Mouse (Mus musculus): ENCODE measurements around the gene Tmem41b. TPM values are rescaled to one million over a fixed set of nuclear protein-coding genes. Genes with fewer than 3 reads are reported as not detected.
A peak's percentile ranks its signal among the peaks of the same experiment; 100 is the strongest.
"Not testable (repeated sequence)": the region's sequence is repeated elsewhere in the genome, so short reads cannot be mapped to it uniquely, and the experiment has no call there.

Tmem41b gene
- polyA plus RNA-seq, 1 experiment from 2014 or later = 63.7 TPM

GRCm38 (mm10) chr7:110005976-110006375, 19.2 kb upstream of the Tmem41b start:
- Histone ChIP-seq H3K4me2 (no peak overlapping the region), H3K4me3 (no peak overlapping the region), H3K9me3 (no peaks in the 10 kb centered on the region), H3K36me3 (no peaks in the 10 kb centered on the region), H3K27ac (replicated peaks) (no peak overlapping the region), H3K4me1 (replicated peaks) (peaks cover 6% of the 10 kb centered on the region), H3K9ac (no peak overlapping the region), H3K27me3 (no peaks in the 10 kb centered on the region)
- no peak for ATAC-seq (ENCODE audit: low read depth)

DNA sequence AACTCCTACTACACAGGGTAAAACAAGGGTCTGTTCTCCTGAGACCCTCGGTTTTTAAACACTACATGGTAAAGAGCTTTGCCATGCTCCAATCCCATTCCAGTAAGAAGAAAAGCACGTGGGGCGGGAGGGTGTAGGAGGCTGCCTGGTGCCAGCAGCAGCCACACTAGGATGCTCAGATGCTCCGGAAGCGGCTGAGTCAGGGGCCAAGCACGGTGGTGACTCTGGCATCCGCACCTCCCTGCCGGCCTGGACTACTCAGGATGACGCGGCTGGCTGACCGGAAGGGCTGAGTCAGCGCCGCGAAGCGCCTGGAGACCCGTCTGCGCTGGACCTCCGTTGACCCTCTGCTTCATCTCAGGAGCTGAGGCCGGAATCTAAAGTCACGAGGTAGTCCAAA, 16.2 kb upstream of the Tmem41b start:
- peak overlapping the region; percentile 15; the same call in 1 of the 2 replicates for H3K4me3 ChIP-seq
- ATAC-seq (ENCODE audit: low read depth) = peak; percentile 27; the same call in 1 of the 2 replicates
- 17% methylated on average over 20 of the region's 20 CpGs for WGBS

GRCm38 (mm10) chr7:110002092-110002491, 15.4 kb upstream of the Tmem41b start:
- Histone ChIP-seq H3K4me1 (replicated peaks) (peaks cover 6% of the 10 kb centered on the region), H3K27me3 (no peaks in the 10 kb centered on the region), H3K27ac (replicated peaks) (no peak overlapping the region), H3K36me3 (no peaks in the 10 kb centered on the region), H3K4me3 (no peak overlapping the region), H3K9me3 (no peaks in the 10 kb centered on the region), H3K4me2 (no peak overlapping the region), H3K9ac (no peak overlapping the region)
- no peak for ATAC-seq (ENCODE audit: low read depth)

More for the DNA sequence above, 16.2 kb upstream of the Tmem41b start:
- Histone ChIP-seq H3K36me3 (no peaks in the 10 kb centered on the region), H3K9ac (peak overlapping the region; percentile 58), H3K27ac (replicated peaks) (no peak overlapping the region), H3K27me3 (no peaks in the 10 kb centered on the region), H3K4me1 (replicated peaks) (peaks cover 6% of the 10 kb centered on the region), H3K9me3 (no peaks in the 10 kb centered on the region), H3K4me2 (peak overlapping the region; percentile 47)

DNA sequence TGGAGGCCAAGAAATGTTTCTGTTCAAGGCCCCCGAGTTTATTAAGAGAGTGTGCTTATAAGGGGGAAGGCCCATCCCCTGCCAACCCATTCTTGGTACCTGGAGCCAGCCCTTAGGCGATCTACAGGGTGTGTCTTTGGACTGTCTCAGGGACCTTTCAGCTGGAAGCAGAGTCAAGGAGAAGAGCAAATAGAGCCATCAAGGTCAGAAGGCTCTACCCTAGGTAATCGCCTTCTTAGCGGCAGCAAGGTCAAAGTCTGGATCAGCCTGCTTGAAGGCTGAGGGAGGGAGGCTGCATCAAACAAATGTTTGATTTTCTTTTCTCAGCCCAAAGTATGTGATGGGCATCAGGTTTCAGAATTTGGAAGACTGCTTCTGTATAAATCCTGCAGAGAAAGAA, 11.7 kb upstream of the Tmem41b start:
- Histone ChIP-seq H3K4me2 (no peak overlapping the region), H3K4me1 (replicated peaks) (peaks cover 6% of the 10 kb centered on the region), H3K36me3 (no peaks in the 10 kb centered on the region), H3K27me3 (no peaks in the 10 kb centered on the region), H3K9me3 (no peaks in the 10 kb centered on the region), H3K4me3 (no peak overlapping the region), H3K9ac (no peak overlapping the region), H3K27ac (replicated peaks) (no peak overlapping the region)
- ATAC-seq (ENCODE audit: low read depth) = no peak
- WGBS = 84% methylated on average over 4 of the region's 4 CpGs

GRCm38 (mm10) chr7:109993157-109993959, 6.6 kb upstream of the Tmem41b start:
- no peaks in the 10 kb centered on the region for H3K27me3 ChIP-seq

DNA sequence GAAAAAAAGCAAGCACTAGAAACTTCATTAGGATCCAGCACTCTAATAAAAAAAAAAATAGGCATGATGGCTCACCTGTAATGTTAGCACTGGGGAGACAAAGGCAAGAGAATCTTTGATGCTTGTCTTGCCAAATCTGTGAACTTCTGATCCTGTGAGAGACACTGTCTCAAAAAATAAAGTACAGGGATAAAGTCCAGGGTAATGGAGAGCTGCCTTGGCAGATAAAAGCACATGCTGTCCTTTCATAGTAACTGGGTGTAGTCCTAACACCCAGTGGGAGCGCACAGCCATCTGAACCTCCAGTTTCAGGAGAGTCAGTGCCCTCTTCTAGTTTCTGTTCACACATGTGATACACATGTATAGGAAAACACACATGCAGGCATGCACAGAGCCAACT, 4.6 kb upstream of the Tmem41b start:
- no peaks in the 10 kb centered on the region for H3K36me3 ChIP-seq
- WGBS = 88% methylated on average over 1 of the region's 1 CpGs
- ATAC-seq (ENCODE audit: low read depth) = no peak
- H3K27me3 ChIP-seq = no peaks in the 10 kb centered on the region
- H3K4me1 ChIP-seq (replicated peaks) = no peaks in the 10 kb centered on the region; the same call in 1 of the 2 replicates
- no peaks in the 10 kb centered on the region for H3K9me3 ChIP-seq
- H3K9ac ChIP-seq = no peak overlapping the region
- H3K4me3 ChIP-seq = no peak overlapping the region
- H3K27ac ChIP-seq (replicated peaks) = no peak overlapping the region
- H3K4me2 ChIP-seq = no peak overlapping the region

More at GRCm38 (mm10) chr7:109993157-109993959, 6.6 kb upstream of the Tmem41b start:
- Histone ChIP-seq H3K4me2 (no peak overlapping the region), H3K9ac (no peak overlapping the region), H3K4me1 (replicated peaks) (no peaks in the 10 kb centered on the region; the same call in 1 of the 2 replicates), H3K36me3 (no peaks in the 10 kb centered on the region), H3K27ac (replicated peaks) (no peak overlapping the region), H3K4me3 (no peak overlapping the region), H3K9me3 (no peaks in the 10 kb centered on the region)
- no peak; the same call in 1 of the 2 replicates for ATAC-seq (ENCODE audit: low read depth)
- 72% methylated on average over 2 of the region's 2 CpGs for WGBS

DNA sequence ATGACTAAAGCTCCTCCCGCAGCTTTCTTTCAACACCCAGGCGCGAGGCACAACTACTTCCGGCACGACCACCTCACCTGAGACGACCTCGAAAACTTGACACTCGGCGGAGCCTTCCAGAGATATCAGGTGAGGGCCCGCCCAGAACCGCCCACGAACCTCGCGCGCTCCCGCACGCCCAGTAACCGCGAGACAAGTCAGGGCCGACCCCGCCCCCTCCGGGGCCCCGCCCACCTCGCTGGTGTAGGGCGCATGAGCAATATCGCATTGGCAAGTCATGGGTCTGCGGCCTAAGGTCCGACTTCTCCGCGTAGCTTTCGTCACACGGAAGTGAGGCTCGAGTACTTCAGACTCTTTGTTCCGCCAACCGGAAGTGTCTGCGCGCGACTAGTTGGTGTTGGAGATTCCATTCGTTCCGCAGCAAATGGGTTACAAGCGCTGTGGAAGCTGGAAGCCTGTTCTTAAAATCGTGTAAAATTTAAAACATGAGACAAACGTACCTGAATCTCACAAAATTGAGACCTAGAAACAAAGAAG, 528 bp downstream of the Tmem41b start:
- under 1% methylated on average over 43 of the region's 43 CpGs for WGBS
- H3K4me1 ChIP-seq (replicated peaks) = peaks cover 15% of the 10 kb centered on the region
- H3K9me3 ChIP-seq = no peaks in the 10 kb centered on the region
- peak; percentile 99 for ATAC-seq (ENCODE audit: low read depth)
- no peaks in the 10 kb centered on the region for H3K27me3 ChIP-seq
- H3K4me2 ChIP-seq = peak overlapping the region; percentile 81
- peak overlapping the region; percentile 90 for H3K27ac ChIP-seq (replicated peaks)
- H3K9ac ChIP-seq = peak overlapping the region; percentile 84
- H3K36me3 ChIP-seq = peaks cover 12% of the 10 kb centered on the region
- H3K4me3 ChIP-seq = peak overlapping the region; percentile 60

- WGBS = 0% methylated on average over 27 of the region's 27 CpGs
Observed at GRCm38 (mm10) chr7:109985661-109986132, 1.0 kb downstream of the Tmem41b start.

DNA sequence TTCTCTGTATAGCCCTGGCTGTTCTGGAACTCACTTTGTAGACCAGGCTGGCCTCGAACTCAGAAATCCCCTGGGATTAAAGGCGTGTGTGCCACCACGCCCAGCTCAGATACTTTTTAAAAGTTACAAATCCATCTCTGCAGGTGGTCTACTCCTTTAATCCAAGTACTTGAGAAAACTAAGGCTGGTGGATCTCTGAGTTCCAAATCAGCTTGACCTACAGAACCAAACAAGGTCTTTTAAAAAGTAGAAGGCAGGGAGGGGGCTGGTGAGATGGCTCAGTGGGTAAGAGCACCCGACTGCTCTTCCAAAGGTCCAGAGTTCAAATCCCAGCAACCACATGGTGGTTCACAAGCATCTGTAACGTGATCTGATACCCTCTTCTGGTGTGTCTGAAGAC, 2.1 kb downstream of the Tmem41b start:
- Histone ChIP-seq H3K36me3 (peaks cover 23% of the 10 kb centered on the region), H3K9ac (0 out of 2 replicates have a peak overlapping the region, but pooled peaks have one; percentile 84), H3K4me2 (peak overlapping the region; percentile 81), H3K4me1 (replicated peaks) (peaks cover 15% of the 10 kb centered on the region), H3K4me3 (peak overlapping the region; percentile 60; the same call in 1 of the 2 replicates)
- ATAC-seq (ENCODE audit: low read depth); H3K9me3 ChIP-seq; H3K27me3 ChIP-seq; H3K27ac ChIP-seq (replicated peaks): not testable (repeated sequence)
- WGBS = 82% methylated on average over 5 of the region's 5 CpGs

More at GRCm38 (mm10) chr7:109985661-109986132, 1.0 kb downstream of the Tmem41b start:
- H3K27ac ChIP-seq (replicated peaks) = peak overlapping the region; percentile 90
- H3K4me3 ChIP-seq = peak overlapping the region; percentile 60
- no peaks in the 10 kb centered on the region for H3K27me3 ChIP-seq
- H3K4me1 ChIP-seq (replicated peaks) = peaks cover 15% of the 10 kb centered on the region
- peak overlapping the region; percentile 84 for H3K9ac ChIP-seq
- no peaks in the 10 kb centered on the region for H3K9me3 ChIP-seq
- ATAC-seq (ENCODE audit: low read depth) = peak; percentile 74
- H3K4me2 ChIP-seq = peak overlapping the region; percentile 81
- H3K36me3 ChIP-seq = peaks cover 13% of the 10 kb centered on the region

DNA sequence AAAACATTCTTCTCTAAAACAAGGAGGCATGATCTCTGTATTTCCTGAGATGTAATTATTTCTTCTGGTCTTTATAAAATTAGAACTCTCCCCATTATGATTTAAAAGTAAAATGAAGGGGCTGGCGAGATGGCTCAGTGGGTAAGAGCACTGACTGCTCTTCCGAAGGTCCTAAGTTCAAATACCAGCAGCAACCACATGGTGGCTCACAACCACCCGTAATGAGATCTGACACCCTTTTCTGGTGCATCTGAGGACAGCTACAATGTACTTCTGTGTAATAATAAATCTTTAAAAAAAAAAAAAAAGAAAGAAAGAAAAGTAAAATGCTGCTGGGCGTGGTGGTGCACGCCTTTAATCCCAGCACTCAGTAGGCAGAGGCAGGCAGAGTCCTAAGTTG, 9.6 kb downstream of the Tmem41b start:
- H3K36me3 ChIP-seq = peaks cover 62% of the 10 kb centered on the region
- H3K4me1 ChIP-seq (replicated peaks); ATAC-seq (ENCODE audit: low read depth); H3K4me2 ChIP-seq; H3K9me3 ChIP-seq; H3K9ac ChIP-seq; H3K27me3 ChIP-seq; H3K4me3 ChIP-seq; H3K27ac ChIP-seq (replicated peaks): not testable (repeated sequence)
- WGBS = 73% methylated on average over 5 of the region's 5 CpGs

GRCm38 (mm10) chr7:109975966-109976715, 10.6 kb downstream of the Tmem41b start:
- no peak for ATAC-seq (ENCODE audit: low read depth)
- H3K9ac ChIP-seq = no peak overlapping the region
- no peak overlapping the region for H3K4me2 ChIP-seq
- no peaks in the 10 kb centered on the region for H3K27me3 ChIP-seq
- no peak overlapping the region for H3K27ac ChIP-seq (replicated peaks)
- H3K4me3 ChIP-seq = no peak overlapping the region
- WGBS = 91% methylated on average over 6 of the region's 6 CpGs
- peaks cover 53% of the 10 kb centered on the region for H3K36me3 ChIP-seq
- no peaks in the 10 kb centered on the region for H3K4me1 ChIP-seq (replicated peaks)
- no peaks in the 10 kb centered on the region for H3K9me3 ChIP-seq

DNA sequence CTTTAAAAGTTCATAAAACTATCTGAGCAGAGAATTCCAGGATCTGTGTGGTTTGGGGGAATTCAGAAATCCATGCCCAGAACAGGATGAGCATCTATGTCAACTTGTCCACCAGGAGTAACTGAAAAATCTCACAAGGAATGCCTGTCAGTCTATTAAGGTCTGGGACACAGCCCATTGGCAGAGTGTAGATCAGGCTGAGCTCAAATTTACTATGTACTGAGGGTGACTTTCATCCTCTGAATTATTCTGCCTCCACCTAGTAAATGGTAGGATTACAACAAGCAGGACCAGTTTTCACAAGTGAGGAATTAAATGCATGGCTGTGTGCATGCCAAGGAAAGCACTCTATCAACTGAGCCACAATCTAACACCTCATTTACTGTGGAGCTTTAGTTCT, 17.2 kb downstream of the Tmem41b start:
- Histone ChIP-seq H3K27me3 (no peaks in the 10 kb centered on the region), H3K4me3 (no peak overlapping the region), H3K27ac (replicated peaks) (peak overlapping the region; percentile 84), H3K9ac (no peak overlapping the region), H3K4me1 (replicated peaks) (peaks cover 19% of the 10 kb centered on the region), H3K36me3 (peaks cover 7% of the 10 kb centered on the region), H3K9me3 (no peaks in the 10 kb centered on the region), H3K4me2 (no peak overlapping the region)
- ATAC-seq (ENCODE audit: low read depth) = no peak

Data from neural tube, embryonic 13.5 days (tissue).